Mouse (Mus musculus): ENCODE results near the gene D630039A03Rik. TPM values are rescaled to one million over a fixed set of nuclear protein-coding genes. Genes with fewer than 3 reads are reported as not detected.

The D630039A03Rik gene
- polyA plus RNA-seq (2012; rRNA removed), result 1.7 and 2.2 TPM in 2 replicates

DNA sequence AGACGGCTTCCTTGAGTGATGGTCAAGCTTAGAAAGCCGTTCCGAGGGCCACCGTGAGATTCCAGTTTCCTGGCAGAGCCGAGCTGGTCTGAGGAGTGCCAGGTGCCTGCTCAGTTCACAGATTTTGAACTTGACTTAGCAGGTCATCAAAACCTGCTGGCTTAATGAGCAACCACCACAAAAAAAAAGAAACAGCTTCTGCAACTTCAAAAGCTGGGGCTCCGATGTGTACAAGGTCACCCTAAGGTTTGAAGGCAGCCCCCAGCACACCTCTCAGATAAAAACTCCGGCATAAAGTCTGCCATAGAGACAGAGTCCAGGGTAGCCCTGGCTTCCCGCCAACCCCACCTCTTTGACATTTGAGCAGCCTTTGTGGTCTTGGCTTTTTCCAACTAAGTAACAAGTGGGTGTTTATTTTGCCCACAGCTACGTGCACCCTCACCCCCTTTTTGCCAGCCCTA, at the start of gene D630039A03Rik:
Gene D630039A03Rik (minus strand): TSS at position 97 of the 461 bp plus-strand sequence.

DNA sequence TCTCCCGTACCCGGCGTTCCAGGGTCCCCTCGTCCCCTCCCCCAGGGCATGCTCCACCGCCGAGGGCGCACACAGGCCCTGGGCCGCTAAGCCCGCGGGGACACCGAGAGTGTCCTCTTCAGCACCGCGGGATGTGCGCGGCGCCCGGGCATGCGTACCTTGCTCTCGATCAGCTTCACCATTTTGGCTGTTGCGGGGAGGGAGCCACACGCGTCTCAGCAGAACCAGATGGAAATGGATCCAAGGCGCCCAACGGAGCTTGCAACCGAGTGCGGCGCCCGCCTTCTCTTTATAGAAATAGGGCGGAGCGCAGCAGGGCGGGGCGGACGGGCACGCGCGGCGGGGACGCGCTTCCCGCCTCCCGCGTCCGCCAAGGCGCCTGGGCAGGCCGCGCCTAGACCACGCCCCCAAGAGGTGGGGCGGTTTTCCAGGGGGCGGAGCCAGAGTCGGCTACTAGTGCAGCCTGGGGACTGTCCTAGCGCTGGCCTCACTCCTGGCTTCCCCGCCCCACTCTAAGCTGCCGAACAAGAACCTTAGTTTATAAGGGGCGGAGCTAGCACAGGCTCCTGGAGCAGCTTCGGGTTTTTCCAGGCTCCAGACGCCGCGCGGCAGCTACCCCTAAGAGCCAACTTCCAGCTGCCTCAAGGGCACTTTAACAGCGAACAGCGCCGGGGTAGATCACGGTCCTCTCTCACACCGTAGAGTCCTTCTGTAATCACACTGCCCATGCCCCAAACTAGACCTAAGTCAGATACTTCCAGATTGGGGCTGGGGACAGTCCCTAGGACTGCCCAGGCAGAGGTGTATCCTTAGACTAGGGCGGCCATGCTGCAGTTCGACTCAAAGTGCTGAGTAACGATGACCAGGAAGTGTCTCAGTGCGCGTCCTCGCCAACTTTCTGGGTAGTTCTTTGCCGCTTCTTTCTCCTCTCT, 40.2 kb upstream of the D630039A03Rik start, which contains the start of gene Txn1:
Gene Txn1 (minus strand): TSS at position 383 of the 932 bp plus-strand sequence.

Other genes with a start within 250 kb of the D630039A03Rik start
- gene Akap2, start 198.6 kb downstream of the D630039A03Rik start, polyA plus RNA-seq (2012; rRNA removed), result 2.0 and 2.2 TPM in 2 replicates
- gene Txn1, start 40.1 kb upstream of the D630039A03Rik start, polyA plus RNA-seq (2012; rRNA removed), result 179 TPM in 2 replicates
- gene Txndc8, start 92.8 kb upstream of the D630039A03Rik start, polyA plus RNA-seq (2012; rRNA removed), result not detected in 2 replicates

Measured in liver, embryonic 18 days (tissue).